10 mouse cellular contexts compared by ENCODE assay signal in genomic region chrX:52193311-52193968, GRCm38 (mm10). TPM values are rescaled to one million over a fixed set of nuclear protein-coding genes. Genes with fewer than 3 reads are reported as not detected.
DNase-seq lines count a peak whose midpoint lies in the region; ATAC-seq lines count a peak whose summit lies in the region.
"Had no signal": no experiment of that assay in that cellular context is flagged by ENCODE, and none has a peak within 500 bp of the region (broad histone marks: within the 10 kb centered on the region; RNA-seq: fewer than 3 reads in every experiment).

No protein-coding gene starts in this region.

- H3K4me1 ChIP-seq in forebrain, embryonic 13.5 days: 0 out of 2 replicates have a peak, but pooled peaks cover 4% of the 10 kb centered on the region
- peaks cover 3% of the 10 kb centered on the region; the same call in 1 of the 2 replicates for H3K4me1 ChIP-seq in forebrain, embryonic 11.5 days (replicated peaks; ENCODE audit: control insufficient read depth, insufficient read depth, low read length)
- H3K4me1 ChIP-seq in kidney, embryonic 16.5 days (ENCODE audit: insufficient read depth, low read length): peaks cover 3% of the 10 kb centered on the region; the same call in 1 of the 2 replicates
- no peaks in the 10 kb centered on the region for H3K4me1 ChIP-seq in intestine, embryonic 15.5 days (replicated peaks)

- no peaks in the 10 kb centered on the region for H3K27me3 ChIP-seq in forebrain, embryonic 13.5 days
- H3K27me3 ChIP-seq in forebrain, embryonic 11.5 days (ENCODE audit: control insufficient read depth, insufficient read depth, low read length): no peaks in the 10 kb centered on the region
- peaks cover 4% of the 10 kb centered on the region; the same call in 1 of the 2 replicates for H3K27me3 ChIP-seq in kidney, embryonic 16.5 days (ENCODE audit: insufficient read depth, low read length)
- H3K27me3 ChIP-seq in intestine, embryonic 15.5 days (replicated peaks): no peaks in the 10 kb centered on the region

- 0 out of 2 replicates have a peak overlapping the region, but pooled peaks have one; percentile 10 for H3K4me2 ChIP-seq in forebrain, embryonic 13.5 days
- H3K4me2 ChIP-seq in forebrain, embryonic 11.5 days (ENCODE audit: low read depth, low read length, severe bottlenecking): no peak overlapping the region
- no peak overlapping the region; the same call in 1 of the 2 replicates for H3K4me2 ChIP-seq in kidney, embryonic 16.5 days (replicated peaks; ENCODE audit: low read depth, low read length)
- H3K4me2 ChIP-seq in intestine, embryonic 15.5 days (replicated peaks): no peak overlapping the region

- no peak overlapping the region for H3K9ac ChIP-seq in forebrain, embryonic 13.5 days
- H3K9ac ChIP-seq in forebrain, embryonic 11.5 days (ENCODE audit: low read length): no peak overlapping the region
- H3K9ac ChIP-seq in kidney, embryonic 16.5 days (replicated peaks; ENCODE audit: low read length): no peak overlapping the region
- H3K9ac ChIP-seq in intestine, embryonic 15.5 days: no peak overlapping the region

- H3K9me3 ChIP-seq in forebrain, embryonic 13.5 days (replicated peaks): no peaks in the 10 kb centered on the region
- H3K9me3 ChIP-seq in forebrain, embryonic 11.5 days (ENCODE audit: control insufficient read depth, low read length): no peaks in the 10 kb centered on the region
- H3K9me3 ChIP-seq in kidney, embryonic 16.5 days (ENCODE audit: low read length): no peaks in the 10 kb centered on the region
- H3K9me3 ChIP-seq in intestine, embryonic 15.5 days: no peaks in the 10 kb centered on the region

- H3K27ac ChIP-seq in forebrain, embryonic 13.5 days: no peak overlapping the region
- H3K27ac ChIP-seq in forebrain, embryonic 11.5 days (ENCODE audit: low read depth, low read length): no peak overlapping the region
- H3K27ac ChIP-seq in kidney, embryonic 16.5 days (ENCODE audit: low read length): no peak overlapping the region
- H3K27ac ChIP-seq in intestine, embryonic 15.5 days: no peak overlapping the region
- H3K27ac ChIP-seq: layer of hippocampus, adult 2 months had no signal

- no peak for DNase-seq in forebrain, embryonic 11.5 days (ENCODE audit: low spot score)
- DNase-seq in urinary bladder, postnatal 14 days (ENCODE audit: low spot score): peak; percentile 6
- no peak for DNase-seq in urinary bladder, adult 18-20 months (ENCODE audit: low spot score in 2 of 2)
- DNase-seq in yolk sac, embryonic 10.5 days (ENCODE audit: low spot score): no peak

- no peak for ATAC-seq in forebrain, embryonic 13.5 days
- ATAC-seq in forebrain, embryonic 11.5 days (replicated peaks; ENCODE audit: low FRiP score): no peak
- ATAC-seq in kidney, embryonic 16.5 days (ENCODE audit: low FRiP score, low TSS enrichment): 0 out of 2 replicates have a peak, but pooled peaks have one; percentile 31
- ATAC-seq in intestine, embryonic 15.5 days: no peak
- ATAC-seq in megakaryocyte, adult 5-6 weeks (ENCODE audit: poor library complexity, severe bottlenecking): no peak
- ATAC-seq: CD4-positive, CD25-positive, alpha-beta regulatory T cell, adult 4 months had no signal

- WGBS in forebrain, embryonic 13.5 days: 32% methylated on average over 4 of the region's 4 CpGs
- 27% methylated on average over 4 of the region's 4 CpGs for WGBS in forebrain, embryonic 11.5 days
- WGBS in kidney, embryonic 16.5 days: 38% methylated on average over 4 of the region's 4 CpGs
- 33% methylated on average over 4 of the region's 4 CpGs for WGBS in intestine, embryonic 15.5 days

- H3K4me3 ChIP-seq in forebrain, embryonic 13.5 days: no peak overlapping the region
- H3K4me3 ChIP-seq in forebrain, embryonic 11.5 days (ENCODE audit: low read depth, low read length): no peak overlapping the region
- no peak overlapping the region for H3K4me3 ChIP-seq in kidney, embryonic 16.5 days (ENCODE audit: low read length)
- H3K4me3 ChIP-seq in intestine, embryonic 15.5 days (replicated peaks): no peak overlapping the region
- H3K4me3 ChIP-seq: layer of hippocampus, adult 2 months had no signal

- no peaks in the 10 kb centered on the region for H3K36me3 ChIP-seq in forebrain, embryonic 13.5 days (ENCODE audit: poor library complexity, severe bottlenecking)
- H3K36me3 ChIP-seq in forebrain, embryonic 11.5 days (ENCODE audit: control insufficient read depth, insufficient read depth, low read length): no peaks in the 10 kb centered on the region
- no peaks in the 10 kb centered on the region for H3K36me3 ChIP-seq in kidney, embryonic 16.5 days (ENCODE audit: insufficient read depth, low read length)
- no peaks in the 10 kb centered on the region for H3K36me3 ChIP-seq in intestine, embryonic 15.5 days

RNA-seq across cellular contexts. Expression of gene Gpc4, which starts 28.4 kb away (rescaled TPM):
- polyA plus RNA-seq in forebrain, embryonic 13.5 days (2015; fragmentation: Nextera tagmentation; extraction: Ambion mirVana): 47.3 and 48.2 TPM in 2 replicates
- polyA plus RNA-seq in forebrain, embryonic 11.5 days (2014; fragmentation: Nextera tagmentation; extraction: Ambion mirVana): 80.9 and 81.2 TPM in 2 replicates
- 107 TPM in 2 replicates for polyA plus RNA-seq in kidney, embryonic 16.5 days (2015; fragmentation: Nextera tagmentation; extraction: Ambion mirVana)
- polyA plus RNA-seq in intestine, embryonic 15.5 days (2015; fragmentation: Nextera tagmentation; extraction: Ambion mirVana): 23.1 and 25.8 TPM in 2 replicates
- 1.0 and 1.9 TPM in 2 replicates for total RNA-seq in megakaryocyte, adult 5-6 weeks (2015)
- 0.37 and 0.40 TPM in 2 replicates for total RNA-seq in megakaryocyte, adult 5-6 weeks (2017)
- polyA plus RNA-seq: CD4-positive, CD25-positive, alpha-beta regulatory T cell, adult 4 months had no signal
